Mouse (Mus musculus): ENCODE results near the gene Acrbp.

GRCm38 (mm10) chr6:125051237-125051636 lies 1.7 kb downstream of the Acrbp start:
- peak; percentile 55 for TF ChIP-seq CTCF (IDR thresholded peaks at IDR 0.05)
- no peak for TF ChIP-seq EP300 (IDR thresholded peaks at IDR 0.05)
